Mouse (Mus musculus): ENCODE data around the gene Synj2. TPM values are rescaled to one million over a fixed set of nuclear protein-coding genes. Genes with fewer than 3 reads are reported as not detected.
A peak's percentile ranks its signal among the peaks of the same experiment; 100 is the strongest.
"Not testable (repeated sequence)": the region's sequence is repeated elsewhere in the genome, so short reads cannot be mapped to it uniquely, and the experiment has no call there.

Synj2 gene
- total and polyA plus RNA-seq, 2 experiments, result 0.66 to 3.0 TPM

GRCm38 (mm10) chr17:6018348-6018747 lies 77.3 kb downstream of the Synj2 start:
- peaks cover 5% of the 10 kb centered on the region; the same call in 1 of the 2 replicates for H3K4me1 ChIP-seq (ENCODE audit: control insufficient read depth, insufficient read depth, low read length)
- 29% methylated on average over 4 of the region's 4 CpGs for WGBS
- H3K27ac ChIP-seq (replicated peaks; ENCODE audit: insufficient read depth, low read depth, low read length), result no peak overlapping the region
- H3K79me2 ChIP-seq (ENCODE audit: control insufficient read depth, insufficient read depth, low read length), result no peaks in the 10 kb centered on the region
- no peak overlapping the region for H3K9ac ChIP-seq (ENCODE audit: low read depth, low read length)
- peak; percentile 70 for DNase-seq (ENCODE audit: extremely low read depth, low read depth, low spot score)
- TF ChIP-seq CTCF (IDR thresholded peaks at IDR 0.05; ENCODE audit: low read depth, low read length) (no peak), POLR2A (IDR thresholded peaks at IDR 0.05; ENCODE audit: extremely low read depth, insufficient read depth, low read length) (no peak)
- H3K27me3 ChIP-seq (ENCODE audit: control insufficient read depth, insufficient read depth, low read length), result no peaks in the 10 kb centered on the region
- no peaks in the 10 kb centered on the region for H3K36me3 ChIP-seq (ENCODE audit: control insufficient read depth, insufficient read depth, low read length)
- no peak overlapping the region for H3K4me3 ChIP-seq (ENCODE audit: insufficient read depth, low read depth, low read length)

- Histone ChIP-seq H3K9ac (ENCODE audit: low read depth, low read length) (no peak overlapping the region), H3K36me3 (ENCODE audit: control insufficient read depth, insufficient read depth, low read length) (no peaks in the 10 kb centered on the region), H3K27ac (replicated peaks; ENCODE audit: insufficient read depth, low read depth, low read length) (no peak overlapping the region), H3K79me2 (ENCODE audit: control insufficient read depth, insufficient read depth, low read length) (no peaks in the 10 kb centered on the region), H3K27me3 (ENCODE audit: control insufficient read depth, insufficient read depth, low read length) (no peaks in the 10 kb centered on the region), H3K4me1 (ENCODE audit: control insufficient read depth, insufficient read depth, low read length) (peaks cover 5% of the 10 kb centered on the region; the same call in 1 of the 2 replicates), H3K4me3 (ENCODE audit: insufficient read depth, low read depth, low read length) (no peak overlapping the region)
- peak; percentile 49 for DNase-seq (ENCODE audit: extremely low read depth, low read depth, low spot score)
- WGBS, result 43% methylated on average over 2 of the region's 2 CpGs
- no peak for TF ChIP-seq POLR2A (IDR thresholded peaks at IDR 0.05; ENCODE audit: extremely low read depth, insufficient read depth, low read length)
- TF ChIP-seq CTCF (IDR thresholded peaks at IDR 0.05; ENCODE audit: low read depth, low read length), result peak; percentile 81
Observed at GRCm38 (mm10) chr17:6019776-6020175, 78.7 kb downstream of the Synj2 start.

- 49% methylated on average over 7 of the region's 7 CpGs for WGBS
- Histone ChIP-seq H3K79me2 (ENCODE audit: control insufficient read depth, insufficient read depth, low read length) (no peaks in the 10 kb centered on the region), H3K27me3 (ENCODE audit: control insufficient read depth, insufficient read depth, low read length) (no peaks in the 10 kb centered on the region), H3K36me3 (ENCODE audit: control insufficient read depth, insufficient read depth, low read length) (no peaks in the 10 kb centered on the region), H3K9ac (ENCODE audit: low read depth, low read length) (no peak overlapping the region), H3K27ac (replicated peaks; ENCODE audit: insufficient read depth, low read depth, low read length) (no peak overlapping the region), H3K4me3 (ENCODE audit: insufficient read depth, low read depth, low read length) (no peak overlapping the region), H3K4me1 (ENCODE audit: control insufficient read depth, insufficient read depth, low read length) (peaks cover 5% of the 10 kb centered on the region; the same call in 1 of the 2 replicates)
- TF ChIP-seq CTCF (IDR thresholded peaks at IDR 0.05; ENCODE audit: low read depth, low read length) (no peak), POLR2A (IDR thresholded peaks at IDR 0.05; ENCODE audit: extremely low read depth, insufficient read depth, low read length) (no peak)
- DNase-seq (ENCODE audit: extremely low read depth, low read depth, low spot score), result peak; percentile 54
Observed at GRCm38 (mm10) chr17:6020636-6021035, 79.6 kb downstream of the Synj2 start.

GRCm38 (mm10) chr17:6021374-6021789 lies 80.3 kb downstream of the Synj2 start:
- H3K4me3 ChIP-seq (ENCODE audit: insufficient read depth, low read depth, low read length); H3K79me2 ChIP-seq (ENCODE audit: control insufficient read depth, insufficient read depth, low read length); H3K27ac ChIP-seq (replicated peaks; ENCODE audit: insufficient read depth, low read depth, low read length); H3K9ac ChIP-seq (ENCODE audit: low read depth, low read length); H3K27me3 ChIP-seq (ENCODE audit: control insufficient read depth, insufficient read depth, low read length); H3K4me1 ChIP-seq (ENCODE audit: control insufficient read depth, insufficient read depth, low read length); H3K36me3 ChIP-seq (ENCODE audit: control insufficient read depth, insufficient read depth, low read length): not testable (repeated sequence)
- WGBS, result 53% methylated on average over 5 of the region's 5 CpGs
- peak; percentile 36 for DNase-seq (ENCODE audit: extremely low read depth, low read depth, low spot score)

- no peaks in the 10 kb centered on the region for H3K79me2 ChIP-seq (ENCODE audit: control insufficient read depth, insufficient read depth, low read length)
- DNase-seq (ENCODE audit: extremely low read depth, low read depth, low spot score), result peak; percentile 51
- TF ChIP-seq POLR2A (IDR thresholded peaks at IDR 0.05; ENCODE audit: extremely low read depth, insufficient read depth, low read length) (no peak), CTCF (IDR thresholded peaks at IDR 0.05; ENCODE audit: low read depth, low read length) (no peak)
- no peak overlapping the region for H3K4me3 ChIP-seq (ENCODE audit: insufficient read depth, low read depth, low read length)
- H3K27ac ChIP-seq (replicated peaks; ENCODE audit: insufficient read depth, low read depth, low read length), result no peak overlapping the region
- peaks cover 9% of the 10 kb centered on the region for H3K36me3 ChIP-seq (ENCODE audit: control insufficient read depth, insufficient read depth, low read length)
- H3K4me1 ChIP-seq (ENCODE audit: control insufficient read depth, insufficient read depth, low read length), result no peaks in the 10 kb centered on the region
- no peak overlapping the region for H3K9ac ChIP-seq (ENCODE audit: low read depth, low read length)
- no peaks in the 10 kb centered on the region for H3K27me3 ChIP-seq (ENCODE audit: control insufficient read depth, insufficient read depth, low read length)
- WGBS, result 31% methylated on average over 7 of the region's 7 CpGs
Observed at GRCm38 (mm10) chr17:6025831-6026230, 84.8 kb downstream of the Synj2 start.

GRCm38 (mm10) chr17:6035661-6036060 lies 94.6 kb downstream of the Synj2 start:
- H3K27ac ChIP-seq (replicated peaks; ENCODE audit: insufficient read depth, low read depth, low read length), result no peak overlapping the region
- no peak for DNase-seq (ENCODE audit: extremely low read depth, low read depth, low spot score)
- no peaks in the 10 kb centered on the region for H3K27me3 ChIP-seq (ENCODE audit: control insufficient read depth, insufficient read depth, low read length)
- WGBS, result 82% methylated on average over 8 of the region's 8 CpGs
- TF ChIP-seq CTCF (IDR thresholded peaks at IDR 0.05; ENCODE audit: low read depth, low read length), result no peak
- TF ChIP-seq POLR2A (IDR thresholded peaks at IDR 0.05; ENCODE audit: extremely low read depth, insufficient read depth, low read length), result no peak
- no peaks in the 10 kb centered on the region; the same call in 1 of the 2 replicates for H3K4me1 ChIP-seq (ENCODE audit: control insufficient read depth, insufficient read depth, low read length)
- H3K79me2 ChIP-seq (ENCODE audit: control insufficient read depth, insufficient read depth, low read length), result no peaks in the 10 kb centered on the region
- no peak overlapping the region for H3K4me3 ChIP-seq (ENCODE audit: insufficient read depth, low read depth, low read length)
- H3K9ac ChIP-seq (ENCODE audit: low read depth, low read length), result no peak overlapping the region
- H3K36me3 ChIP-seq (ENCODE audit: control insufficient read depth, insufficient read depth, low read length), result no peaks in the 10 kb centered on the region
